Mouse (Mus musculus) liver, embryonic 18 days (tissue): Measurements from ENCODE around the gene Krt7. TPM values are rescaled to one million over a fixed set of nuclear protein-coding genes. Genes with fewer than 3 reads are reported as not detected.

Experiments
- polyA plus RNA-seq: library from polyadenylated mRNA; depleted of rRNA; stranded (reverse); fragments of >200 nt; gene quantifications from 2 replicates; pipeline ENCODE4 v1.2.3, GENCODE M21; 2012; rRNA removed

Krt7 gene
- polyA plus RNA-seq: 2.6 and 3.0 TPM in 2 replicates

DNA sequence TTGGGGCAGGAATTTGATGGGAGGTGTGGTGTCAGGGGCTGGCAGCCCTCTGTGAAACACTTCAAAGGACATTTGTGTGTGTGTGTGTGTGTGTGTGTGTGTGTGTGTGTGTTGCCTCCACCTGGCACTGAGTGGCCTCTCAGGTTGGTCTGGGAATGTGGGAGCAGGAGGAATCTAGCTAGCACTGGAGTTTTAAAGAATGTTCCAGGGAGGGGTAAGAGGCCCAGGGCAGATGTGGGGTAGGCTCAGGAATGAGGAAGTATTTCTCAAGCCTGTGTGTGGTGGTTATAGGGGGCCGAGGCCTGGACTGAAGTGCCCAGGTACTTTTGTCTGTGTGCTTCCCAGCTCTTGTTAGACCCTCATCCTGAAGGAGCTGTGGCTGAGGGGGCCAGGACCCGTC, at the start of gene Krt7:
Krt7 (plus strand) TSS at position 269 of the 400 bp plus-strand sequence.

DNA sequence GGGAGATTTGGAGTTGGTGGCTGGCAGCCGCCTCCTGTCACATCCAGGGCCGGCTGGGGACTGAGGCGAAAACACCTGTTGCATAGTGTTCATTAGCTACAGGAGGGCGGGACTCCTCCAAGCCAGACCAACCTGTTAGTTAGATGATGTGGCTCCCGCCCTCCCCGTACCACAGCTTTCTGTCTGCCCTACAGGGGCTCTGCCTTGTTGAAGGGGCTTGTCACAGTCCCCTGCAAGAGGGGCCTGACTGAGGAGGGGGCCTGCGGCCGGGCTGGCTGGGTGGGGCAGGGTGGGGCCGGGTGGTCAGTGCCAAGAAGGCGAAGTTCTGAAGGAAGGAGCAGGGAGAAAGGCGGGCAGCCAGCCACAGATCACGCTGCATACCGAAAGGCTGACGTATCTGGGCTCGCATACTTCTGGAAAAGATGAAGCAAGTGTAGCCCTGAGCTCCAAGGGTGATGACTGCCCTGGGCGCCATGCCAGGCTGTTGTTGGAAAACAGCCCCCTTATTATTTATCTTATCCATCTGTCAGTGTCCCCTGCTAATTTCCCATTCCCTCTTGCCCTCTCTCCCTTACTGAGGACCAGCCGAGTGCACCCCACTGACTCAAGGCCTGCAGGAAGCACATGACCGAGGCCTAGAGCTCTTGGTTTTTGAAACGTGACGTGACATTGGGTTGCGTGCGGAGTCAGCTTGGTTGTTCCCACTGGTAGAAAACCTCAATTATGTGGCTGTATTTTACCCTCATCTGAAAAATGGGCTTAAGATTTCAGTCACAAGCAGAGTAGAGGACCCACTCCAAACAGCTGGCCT, 40.5 kb upstream of the Krt7 start, which contains the start of gene Krt80:
Krt80 (minus strand) TSS at position 62 of the 811 bp plus-strand sequence.

DNA sequence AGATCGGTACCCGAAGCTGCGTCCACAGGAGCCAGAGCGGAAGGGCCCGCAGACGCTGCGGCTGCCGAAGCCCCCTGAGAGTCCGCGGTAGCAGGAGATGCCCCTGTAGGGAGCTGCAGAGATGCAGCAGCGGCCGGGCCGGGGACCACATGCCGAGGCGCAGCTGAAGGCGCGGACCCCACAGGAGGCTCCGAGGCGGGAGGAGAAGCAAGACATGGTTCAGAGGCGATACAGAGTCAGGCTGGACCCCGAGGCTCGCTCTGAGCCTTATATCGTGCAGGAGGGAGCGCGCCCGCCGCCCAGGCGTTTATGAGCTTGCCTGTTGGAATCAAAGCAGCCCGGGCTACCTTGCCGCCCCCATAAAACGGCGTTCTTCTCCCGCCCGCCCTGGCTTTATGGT, 27.7 kb downstream of the Krt7 start, which contains the start of gene Krt87:
Krt87 (minus strand) TSS at position 250 of the 400 bp plus-strand sequence.

DNA sequence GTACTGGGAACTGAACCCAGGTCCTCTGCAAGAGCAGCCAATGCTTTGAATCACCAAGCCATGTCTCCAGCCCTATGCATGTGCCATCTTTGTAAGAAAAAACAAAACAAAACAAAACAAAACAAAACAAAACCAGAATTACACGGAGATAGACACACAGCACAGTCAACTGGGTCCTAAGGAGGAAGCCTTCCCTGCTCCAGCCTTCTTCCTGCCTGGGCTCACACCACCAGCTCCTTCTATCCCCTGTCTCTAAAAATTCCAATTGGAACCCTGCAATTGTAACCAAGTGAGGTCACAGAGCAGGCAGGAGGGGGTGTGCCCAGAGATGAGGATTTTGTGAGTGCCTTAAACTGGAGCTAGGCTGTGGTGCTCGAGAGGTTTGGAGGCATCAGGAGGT, 36.6 kb downstream of the Krt7 start, which contains the start of gene Krt88:
Krt88 (plus strand) TSS at position 301 of the 400 bp plus-strand sequence.

DNA sequence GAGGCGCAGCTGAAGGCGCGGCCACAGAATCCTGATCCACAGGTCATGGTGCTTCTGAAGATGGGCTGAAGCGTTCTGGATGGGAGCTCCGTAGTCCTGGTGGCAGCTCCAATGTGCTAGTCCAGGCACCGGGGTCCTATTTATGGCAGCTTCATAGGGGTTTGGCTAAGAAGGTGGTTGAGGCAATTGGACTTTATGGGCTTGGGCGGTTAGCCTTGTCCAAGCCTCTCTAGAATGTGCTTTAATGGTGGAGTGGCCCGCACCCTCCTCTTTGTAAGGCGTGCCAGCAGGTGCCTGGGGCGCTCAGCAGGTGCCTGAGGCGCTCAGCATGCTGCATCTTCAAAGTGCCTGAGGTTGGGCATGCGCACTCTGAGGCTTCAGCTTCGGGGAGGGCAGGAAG, 52.8 kb downstream of the Krt7 start, which contains the start of gene Krt81:
Krt81 (minus strand) TSS at position 101 of the 400 bp plus-strand sequence.

DNA sequence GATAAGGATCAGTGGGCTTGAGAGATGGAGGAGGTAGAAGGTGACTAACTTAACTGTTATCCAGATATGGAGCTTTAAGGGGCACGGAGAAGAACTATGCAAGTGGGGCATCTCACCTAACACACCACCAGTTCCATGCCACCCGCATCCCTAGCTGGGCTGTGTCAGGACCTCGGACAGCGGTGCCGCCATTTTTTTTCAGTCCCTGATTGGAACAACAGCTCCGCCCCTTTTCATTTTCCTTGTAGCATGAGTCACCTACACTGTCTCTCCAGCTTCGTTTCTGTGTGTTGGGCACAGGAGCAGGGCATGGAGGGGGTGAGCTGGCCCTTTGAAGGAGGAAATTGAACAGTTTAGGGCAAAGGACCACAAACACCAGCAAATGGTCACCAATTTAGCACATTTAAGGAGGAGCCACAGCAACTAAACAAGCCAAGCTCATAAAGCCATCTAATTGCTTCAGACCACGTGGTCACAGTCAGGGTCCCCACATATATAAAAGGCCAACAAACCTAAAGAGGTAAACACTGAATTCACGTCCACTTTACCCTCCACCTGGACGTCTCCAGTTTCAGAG, 62.2 kb downstream of the Krt7 start, which contains the start of gene Krt86:
Krt86 (plus strand) TSS at position 527 of the 577 bp plus-strand sequence.

Other genes starting within 250 kb of the Krt7 start
- gene Acvr1b, start 237.0 kb upstream of the Krt7 start, polyA plus RNA-seq: 5.0 and 6.3 TPM in 2 replicates
- 0.85 and 1.2 TPM in 2 replicates for gene Grasp, start 186.9 kb upstream of the Krt7 start, polyA plus RNA-seq
- gene Nr4a1, start 156.8 kb upstream of the Krt7 start, polyA plus RNA-seq: 0.94 and 0.97 TPM in 2 replicates
- gene Atg101, start 126.8 kb upstream of the Krt7 start, polyA plus RNA-seq: 22.5 and 25.1 TPM in 2 replicates
- gene 6030408B16Rik, start 117.8 kb upstream of the Krt7 start, polyA plus RNA-seq: 0.43 and 0.51 TPM in 2 replicates
- 0.35 and 0.42 TPM in 2 replicates for gene Krt80, start 40.9 kb upstream of the Krt7 start, polyA plus RNA-seq
- gene Krt87, start 27.8 kb downstream of the Krt7 start, polyA plus RNA-seq: not detected in 2 replicates
- not detected in 2 replicates for gene Krt88, start 36.7 kb downstream of the Krt7 start, polyA plus RNA-seq
- not detected in 2 replicates for gene Krt81, start 52.7 kb downstream of the Krt7 start, polyA plus RNA-seq
- gene Krt86, start 62.4 kb downstream of the Krt7 start, polyA plus RNA-seq: 0.07 and 0.22 TPM in 2 replicates
- 0.85 and 1.1 TPM in 2 replicates for gene Krt83, start 80.5 kb downstream of the Krt7 start, polyA plus RNA-seq
- not detected in 2 replicates for gene Gm49425, start 106.2 kb downstream of the Krt7 start, polyA plus RNA-seq
- gene Krt84, start 121.8 kb downstream of the Krt7 start, polyA plus RNA-seq: not detected in 2 replicates
- not detected in 2 replicates for gene Krt82, start 139.6 kb downstream of the Krt7 start, polyA plus RNA-seq
- not detected in 2 replicates for gene Krt90, start 151.9 kb downstream of the Krt7 start, polyA plus RNA-seq
- not detected in 2 replicates for gene Krt75, start 162.9 kb downstream of the Krt7 start, polyA plus RNA-seq
- not detected in 2 replicates for gene Gm5414, start 217.1 kb downstream of the Krt7 start, polyA plus RNA-seq
- gene Gm5478, start 236.3 kb downstream of the Krt7 start, polyA plus RNA-seq: not detected in 2 replicates